Mouse (Mus musculus) brain, embryonic 14.5 days (tissue): Measurements from ENCODE around the gene Plod1.

Source experiments
- CTCF ChIP-seq: fragments of 200-500 bp; IDR thresholded peaks from 2 replicates; pipeline ENCODE4 v1.5.1; 2012; ENCODE audit warnings: inconsistent platforms, mild to moderate bottlenecking, moderate library complexity, borderline replicate concordance; ENCODE audit not compliant: insufficient read depth, insufficient read length; ENCODE audit errors: extremely low read depth
- POLR2A ChIP-seq: fragments of 200-500 bp; IDR thresholded peaks from 2 replicates; pipeline ENCODE4 v1.6.1; 2012; ENCODE audit warnings: mild to moderate bottlenecking, inconsistent platforms, borderline replicate concordance; ENCODE audit not compliant: poor library complexity, insufficient read depth, insufficient read length, severe bottlenecking; ENCODE audit errors: extremely low read depth

- TF ChIP-seq POLR2A (no peak), CTCF (no peak)
These were observed 5.6 kb downstream of the Plod1 start for GRCm38 (mm10) chr4:147930946-147931345.
